Mouse (Mus musculus) thymus, adult 2 months (tissue): ENCODE measurements around the gene Adgrl3. TPM values are rescaled to one million over a fixed set of nuclear protein-coding genes. Genes with fewer than 3 reads are reported as not detected.

ENCODE experiments used
- DNase-seq: peaks from one replicate; pipeline ENCODE4 v3.0.0; 2021
- H3K27ac ChIP-seq: fragments of 200-500 bp; 2 replicates; pipeline ENCODE4 v1.5.1; 2012; ENCODE audit warnings: low read length, control low read depth; ENCODE audit not compliant: control insufficient read depth, insufficient read depth
- H3K27me3 ChIP-seq: fragments of 200-500 bp; 2 replicates; pipeline ENCODE4 v1.6.1; 2012; ENCODE audit warnings: mild to moderate bottlenecking, low read length, moderate library complexity, mixed read lengths; ENCODE audit not compliant: control insufficient read depth, insufficient read depth
- H3K36me3 ChIP-seq: fragments of 200-500 bp; 2 replicates; pipeline ENCODE4 v1.6.1; 2012; ENCODE audit warnings: mild to moderate bottlenecking, low read length, moderate library complexity; ENCODE audit not compliant: control insufficient read depth, insufficient read depth
- H3K4me1 ChIP-seq: fragments of 200-500 bp; replicated peaks from 2 replicates; pipeline ENCODE4 v1.6.1; 2012; ENCODE audit warnings: low read length; ENCODE audit not compliant: control insufficient read depth, insufficient read depth
- H3K4me3 ChIP-seq: fragments of 200-500 bp; 2 replicates; pipeline ENCODE4 v1.5.1; 2012; ENCODE audit warnings: mild to moderate bottlenecking, low read length, control low read depth, moderate library complexity; ENCODE audit not compliant: control insufficient read depth, insufficient read depth
- CTCF ChIP-seq: fragments of 200-500 bp; IDR thresholded peaks from 2 replicates; pipeline ENCODE4 v1.5.1; 2012; ENCODE audit warnings: mild to moderate bottlenecking, control low read depth, low read length, moderate library complexity, borderline replicate concordance; ENCODE audit not compliant: control insufficient read depth, poor library complexity, insufficient read depth; ENCODE audit errors: extremely low read depth
- POLR2A ChIP-seq: fragments of 200-500 bp; IDR thresholded peaks from 2 replicates; pipeline ENCODE4 v1.6.1; 2012; ENCODE audit warnings: mild to moderate bottlenecking, low read length, control low read depth, moderate library complexity; ENCODE audit not compliant: control insufficient read depth, poor library complexity, insufficient read depth; ENCODE audit errors: extremely low read depth
- WGBS: fragments of 180-500 bp; shearing (Covaris S2); methylation state at CpG from one replicate; pipeline ENCODE4 v1.1.7; 2018; 5-methylcytosine and 5-hydroxymethylcytosine counted together
- polyA plus RNA-seq: library from polyadenylated mRNA; depleted of rRNA; stranded (reverse); fragments of >200 nt; gene quantifications from 2 replicates; pipeline ENCODE4 v1.2.3, GENCODE M21; 2012

The Adgrl3 gene
- polyA plus RNA-seq, 1 experiment, result 0.62 TPM

GRCm38 (mm10) chr5:81155791-81156190, 135.9 kb downstream of the Adgrl3 start:
- no peaks in the 10 kb centered on the region for H3K36me3 ChIP-seq
- no peak for DNase-seq
- no peak overlapping the region for H3K4me3 ChIP-seq
- TF ChIP-seq POLR2A (no peak), CTCF (no peak)
- H3K4me1 ChIP-seq, result no peaks in the 10 kb centered on the region
- WGBS, result 87% methylated on average over 12 of the region's 12 CpGs
- no peaks in the 10 kb centered on the region for H3K27me3 ChIP-seq
- H3K27ac ChIP-seq, result no peak overlapping the region

GRCm38 (mm10) chr5:81156281-81156680, 136.3 kb downstream of the Adgrl3 start:
- Histone ChIP-seq H3K4me3 (no peak overlapping the region), H3K27ac (no peak overlapping the region), H3K27me3 (no peaks in the 10 kb centered on the region), H3K4me1 (no peaks in the 10 kb centered on the region), H3K36me3 (no peaks in the 10 kb centered on the region)
- no peak for DNase-seq
- WGBS, result 62% methylated on average over 2 of the region's 2 CpGs
- TF ChIP-seq POLR2A, result no peak
- no peak for TF ChIP-seq CTCF

GRCm38 (mm10) chr5:81156796-81157195, 136.9 kb downstream of the Adgrl3 start:
- Histone ChIP-seq H3K27me3 (no peaks in the 10 kb centered on the region), H3K36me3 (no peaks in the 10 kb centered on the region)
- 76% methylated on average over 5 of the region's 5 CpGs for WGBS

GRCm38 (mm10) chr5:81159013-81159412, 139.1 kb downstream of the Adgrl3 start:
- Histone ChIP-seq H3K4me1 (no peaks in the 10 kb centered on the region), H3K27me3 (no peaks in the 10 kb centered on the region), H3K27ac (no peak overlapping the region), H3K4me3 (no peak overlapping the region), H3K36me3 (no peaks in the 10 kb centered on the region)
- 96% methylated on average over 12 of the region's 12 CpGs for WGBS
- no peak for DNase-seq
- no peak for TF ChIP-seq CTCF
- no peak for TF ChIP-seq POLR2A

More at GRCm38 (mm10) chr5:81156796-81157195, 136.9 kb downstream of the Adgrl3 start:
- H3K27ac ChIP-seq, result no peak overlapping the region
- no peaks in the 10 kb centered on the region for H3K4me1 ChIP-seq
- H3K4me3 ChIP-seq, result no peak overlapping the region
- no peak for DNase-seq
- TF ChIP-seq POLR2A (no peak), CTCF (no peak)

- WGBS, result 94% methylated on average over 6 of the region's 6 CpGs
- DNase-seq, result no peak
- Histone ChIP-seq H3K4me1 (no peaks in the 10 kb centered on the region), H3K36me3 (no peaks in the 10 kb centered on the region), H3K27me3 (no peaks in the 10 kb centered on the region), H3K27ac (no peak overlapping the region), H3K4me3 (no peak overlapping the region)
- TF ChIP-seq POLR2A (no peak), CTCF (no peak)
These were observed 140.5 kb downstream of the Adgrl3 start for GRCm38 (mm10) chr5:81160431-81160830.

GRCm38 (mm10) chr5:81188871-81189485, 169.0 kb downstream of the Adgrl3 start:
- 76% methylated on average over 4 of the region's 4 CpGs for WGBS
- DNase-seq, result no peak
- TF ChIP-seq POLR2A (no peak), CTCF (no peak)
- no peaks in the 10 kb centered on the region for H3K4me1 ChIP-seq
- no peak overlapping the region for H3K27ac ChIP-seq
- H3K4me3 ChIP-seq, result no peak overlapping the region
- H3K36me3 ChIP-seq, result no peaks in the 10 kb centered on the region
- H3K27me3 ChIP-seq, result no peaks in the 10 kb centered on the region

- DNase-seq, result no peak
- Histone ChIP-seq H3K4me3 (no peak overlapping the region), H3K27ac (no peak overlapping the region), H3K36me3 (no peaks in the 10 kb centered on the region), H3K4me1 (no peaks in the 10 kb centered on the region), H3K27me3 (no peaks in the 10 kb centered on the region)
- no peak for TF ChIP-seq POLR2A
- TF ChIP-seq CTCF, result no peak
These were observed 180.4 kb downstream of the Adgrl3 start for GRCm38 (mm10) chr5:81200354-81200753.
